Mouse (Mus musculus) urinary bladder, postnatal 14 days (tissue): ENCODE data around the gene Trip10.

Source experiments
- DNase-seq: peaks from one replicate; pipeline ENCODE4 v3.0.0; 2021; ENCODE audit warnings: low spot score

Trip10 gene

DNA sequence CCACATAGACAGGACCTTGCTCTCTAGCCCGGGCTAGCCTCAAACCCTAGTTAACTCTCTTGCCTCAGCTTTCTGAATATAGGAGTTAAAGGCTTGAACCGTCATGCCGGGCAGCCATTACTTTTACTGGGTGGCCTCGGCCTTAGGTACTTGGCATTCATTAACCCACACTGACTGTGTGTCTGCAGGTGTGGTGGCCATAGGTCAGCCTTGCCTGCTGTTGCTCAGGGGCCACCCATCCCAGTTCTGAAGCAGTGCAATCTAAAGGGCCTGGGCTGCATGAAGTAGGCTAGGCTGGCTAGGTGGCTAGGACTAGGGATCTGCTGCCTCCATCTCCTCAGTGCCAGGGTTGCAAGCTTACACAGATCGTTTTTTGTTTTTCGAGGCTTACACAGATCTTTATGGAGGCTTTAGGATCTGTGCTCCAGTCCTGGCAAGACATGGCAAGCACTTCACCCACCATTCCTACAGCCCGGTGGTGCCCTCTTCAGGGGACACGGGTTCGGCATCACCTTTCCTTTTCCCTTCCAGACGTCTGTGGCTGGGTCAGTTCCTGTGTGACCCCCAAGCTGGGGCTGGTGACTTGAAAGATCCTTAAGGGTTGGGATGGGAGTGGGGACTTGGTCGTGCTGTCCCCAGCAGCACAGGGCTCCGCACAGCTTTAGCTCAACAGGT lies 14.9 kb upstream of the Trip10 start:
- DNase-seq, result no peak

DNA sequence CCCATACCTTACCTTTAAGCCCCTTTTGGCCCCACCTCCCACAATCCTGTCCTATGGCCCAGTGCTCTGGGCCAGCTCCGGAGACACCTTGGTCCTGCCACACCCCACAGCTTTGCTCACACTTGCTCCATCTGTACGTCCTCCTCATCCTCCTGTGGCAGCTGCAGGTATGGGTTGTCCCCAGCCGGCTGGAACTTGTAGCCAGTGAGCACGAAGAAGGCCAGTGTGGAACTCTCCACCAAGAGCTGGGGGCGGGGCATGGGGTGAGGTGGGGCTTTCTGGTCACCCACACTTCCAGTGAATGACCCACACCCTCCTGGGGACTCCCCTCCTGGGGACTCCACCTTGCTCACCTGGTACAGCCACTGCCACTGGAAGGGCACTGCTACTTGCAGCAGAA lies 13.5 kb upstream of the Trip10 start:
- DNase-seq, result no peak

DNA sequence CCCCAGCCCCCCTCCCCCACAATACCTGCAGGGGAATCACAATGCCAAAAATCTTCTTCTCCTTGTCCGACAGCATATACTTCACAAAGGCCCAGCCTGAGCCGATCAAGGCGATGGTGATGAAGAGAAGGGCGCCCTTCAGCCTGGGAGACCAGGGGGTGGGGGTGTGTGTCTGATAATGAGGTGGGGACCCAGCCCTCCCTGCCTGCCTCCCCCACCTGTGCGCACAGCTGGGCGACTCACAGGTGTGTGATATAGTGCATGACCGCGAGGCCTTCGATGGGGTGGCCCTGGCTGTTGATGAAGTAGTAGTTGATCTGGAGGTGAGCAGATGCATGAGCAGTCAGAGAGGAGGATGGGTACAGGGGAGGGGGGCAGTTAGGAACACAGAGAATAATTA lies 12.1 kb upstream of the Trip10 start:
- no peak for DNase-seq

DNA sequence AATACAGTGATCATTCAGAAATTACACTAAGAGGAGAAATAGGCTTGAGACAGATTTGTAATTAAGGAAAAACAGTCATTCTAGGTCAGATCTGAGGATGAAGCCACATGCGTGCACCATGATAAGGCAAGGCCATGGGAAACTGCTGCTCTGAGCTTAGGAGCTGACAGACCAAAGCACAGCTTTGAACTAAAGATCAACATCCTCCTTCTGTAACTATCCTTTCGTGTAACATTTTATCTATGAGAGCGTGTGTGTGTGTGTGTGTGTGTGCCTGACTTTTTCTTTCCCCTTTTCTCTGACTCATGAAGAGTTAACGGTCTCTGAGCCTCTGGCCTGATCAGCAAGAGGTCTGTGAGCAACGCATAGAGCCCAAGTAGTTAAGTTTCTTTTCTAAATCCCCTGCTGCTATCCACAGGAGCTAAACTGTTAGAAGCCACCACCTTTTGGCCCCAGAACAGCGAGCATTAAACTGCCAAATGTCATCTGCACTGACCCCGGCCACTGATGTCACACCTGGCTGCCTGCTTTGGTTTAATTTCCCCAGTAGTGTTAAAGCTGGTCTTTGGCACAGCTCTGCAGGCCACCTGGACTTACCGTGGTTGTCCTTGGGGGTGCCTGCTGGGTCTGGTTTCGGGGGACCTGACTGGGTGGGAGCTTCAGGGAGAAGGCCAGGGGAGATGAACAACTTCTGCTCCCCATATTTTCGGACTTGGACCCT lies 5.4 kb upstream of the Trip10 start:
- no peak for DNase-seq

DNA sequence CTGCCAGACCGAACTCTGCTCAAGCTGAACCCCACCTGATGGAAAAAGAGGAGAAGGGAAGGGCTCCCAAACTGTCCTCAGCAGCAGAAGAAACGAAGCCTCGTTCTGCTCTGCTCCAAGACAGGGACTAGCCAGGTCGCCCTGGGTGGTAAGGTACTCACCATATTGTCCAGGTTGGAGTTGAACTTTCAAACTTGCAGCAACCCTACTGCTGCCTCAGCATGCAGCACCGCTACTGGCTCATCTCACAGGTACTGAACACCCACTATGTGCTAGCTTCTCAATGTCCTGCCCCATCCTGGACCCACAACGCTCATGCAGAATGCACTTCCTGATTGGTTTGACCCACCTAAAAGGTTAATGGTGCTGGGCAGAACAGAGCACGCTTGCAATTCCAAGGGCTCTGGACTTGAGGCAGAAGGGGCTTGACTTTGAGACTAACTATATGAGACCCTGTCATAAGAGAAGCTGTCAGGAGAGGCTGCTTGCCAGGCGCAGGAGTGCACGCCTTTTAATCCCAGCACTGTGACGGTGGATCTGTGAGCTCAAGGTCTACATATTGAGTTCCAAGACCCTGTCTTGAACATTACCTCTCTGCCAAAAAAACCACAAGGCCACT lies 3.8 kb upstream of the Trip10 start:
- no peak for DNase-seq

DNA sequence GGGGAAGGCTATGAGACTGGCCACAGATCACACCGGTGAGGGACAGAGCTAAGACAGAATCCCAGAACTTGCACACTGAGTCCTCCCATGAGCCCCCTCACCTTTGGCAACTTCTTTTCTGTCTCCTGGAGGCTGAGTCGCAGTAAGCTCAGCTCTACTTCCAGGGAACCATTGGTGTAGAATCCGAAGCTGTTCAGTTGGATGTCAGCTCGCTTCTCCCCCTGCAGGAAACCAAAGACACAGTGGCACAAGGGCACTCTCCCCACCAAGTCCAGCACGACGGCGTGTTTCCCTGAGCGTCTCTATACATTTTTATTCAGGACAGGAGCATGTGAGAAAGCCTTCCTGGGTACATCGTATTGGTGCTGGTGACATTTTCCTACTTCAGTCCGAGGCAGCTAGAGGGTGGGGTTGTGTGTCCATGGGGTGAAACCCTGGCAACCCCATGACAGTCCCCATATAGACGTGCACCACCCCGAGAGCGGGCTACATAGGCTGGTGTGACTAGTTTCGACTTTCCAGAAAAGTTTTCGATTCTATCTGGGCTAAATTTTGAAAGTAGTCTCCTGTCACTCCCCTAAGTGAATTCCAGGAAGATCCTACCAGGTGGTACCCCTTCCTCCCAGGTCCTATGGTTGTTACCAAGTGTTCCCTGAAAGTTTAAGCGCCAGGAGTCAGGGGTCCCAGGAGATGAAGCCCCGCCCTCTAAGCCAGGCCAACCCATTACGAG lies 2.4 kb upstream of the Trip10 start:
- DNase-seq, result no peak

DNA sequence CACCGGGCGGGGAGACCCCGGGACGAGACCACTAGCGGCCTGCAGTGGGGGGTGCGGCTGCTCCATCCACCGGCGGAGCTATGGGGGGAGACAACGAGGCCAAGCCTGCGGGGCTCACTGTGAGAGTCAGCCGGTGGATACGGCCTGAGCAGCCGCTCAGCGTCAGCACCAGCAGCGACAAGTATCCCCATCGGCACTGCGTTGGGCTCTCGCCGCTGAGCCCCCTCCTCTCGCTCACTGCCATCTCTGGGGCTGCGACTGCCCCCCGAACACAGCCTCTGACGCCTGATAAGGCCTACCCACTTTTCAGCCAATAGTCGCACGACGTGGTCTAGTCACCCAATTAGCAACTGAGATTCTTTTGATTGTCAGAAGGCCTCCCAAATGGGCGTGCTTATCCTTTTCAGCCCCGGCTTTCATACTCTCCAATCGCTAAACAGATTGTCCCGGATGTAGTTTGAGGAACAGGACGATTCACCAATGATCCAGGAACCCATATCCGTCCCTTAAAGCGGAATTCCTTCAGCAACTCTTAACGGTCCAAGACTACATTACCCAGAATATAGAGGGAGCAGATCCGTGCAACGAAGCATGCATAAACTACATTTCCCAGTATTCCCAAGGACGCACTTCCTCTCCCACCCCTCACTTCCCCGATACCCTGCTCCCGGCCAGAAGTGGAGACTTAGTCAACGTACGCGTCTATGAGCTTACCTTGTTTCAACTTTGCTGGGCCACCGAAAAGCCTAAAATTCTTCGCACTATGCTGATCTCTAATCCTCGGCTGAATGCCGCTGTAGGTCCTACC lies 1.7 kb upstream of the Trip10 start:
- DNase-seq, result peak; percentile 89

DNA sequence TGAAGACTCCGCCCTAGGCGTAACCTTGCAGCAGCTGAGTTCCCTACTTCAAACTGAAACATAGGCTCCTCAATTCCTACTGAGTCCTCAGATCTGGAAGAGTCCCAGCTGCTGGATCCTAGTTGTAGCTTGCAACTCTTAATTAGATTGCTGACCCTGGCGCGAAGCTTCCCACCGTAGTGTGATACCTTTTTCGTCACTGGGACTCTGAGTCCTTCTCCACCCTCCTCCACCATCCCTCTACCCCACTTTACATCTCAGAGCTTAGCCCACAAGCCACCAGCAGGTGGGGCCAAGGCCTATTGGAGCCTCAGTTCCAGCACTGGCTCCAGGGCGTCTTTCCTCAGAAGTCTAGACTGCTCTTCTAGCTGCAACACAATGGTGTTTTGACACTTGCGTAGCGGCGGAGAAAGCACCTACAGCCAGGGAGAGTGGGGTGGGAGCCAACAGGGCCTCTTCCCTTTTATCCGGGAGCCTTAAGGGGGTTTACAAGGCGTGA lies 1.0 kb upstream of the Trip10 start, which contains the start of gene Gpr108:
Gene Gpr108 (minus strand): TSS at position 246 of the 499 bp plus-strand sequence.
- peak; percentile 89 for DNase-seq

DNA sequence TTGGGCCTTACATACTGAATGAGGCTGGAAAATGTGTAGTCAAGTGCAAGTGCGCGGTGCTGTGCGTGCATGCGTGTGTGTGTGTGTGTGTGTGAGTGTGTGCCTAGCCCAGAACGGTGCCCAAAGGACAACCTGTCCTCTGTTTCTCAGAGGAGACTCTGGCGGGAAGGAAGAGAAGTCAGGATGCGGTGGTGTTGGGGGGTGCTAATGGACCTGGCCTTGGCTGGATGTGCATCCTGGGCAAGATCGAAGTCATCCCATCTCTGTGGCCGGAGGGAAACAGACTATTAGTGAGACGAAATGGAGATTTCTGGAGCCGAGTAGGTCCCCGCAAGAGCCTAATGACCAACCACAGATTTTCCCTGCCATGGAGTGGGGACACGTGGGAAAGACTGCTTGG lies 484 bp upstream of the Trip10 start:
- no peak for DNase-seq

DNA sequence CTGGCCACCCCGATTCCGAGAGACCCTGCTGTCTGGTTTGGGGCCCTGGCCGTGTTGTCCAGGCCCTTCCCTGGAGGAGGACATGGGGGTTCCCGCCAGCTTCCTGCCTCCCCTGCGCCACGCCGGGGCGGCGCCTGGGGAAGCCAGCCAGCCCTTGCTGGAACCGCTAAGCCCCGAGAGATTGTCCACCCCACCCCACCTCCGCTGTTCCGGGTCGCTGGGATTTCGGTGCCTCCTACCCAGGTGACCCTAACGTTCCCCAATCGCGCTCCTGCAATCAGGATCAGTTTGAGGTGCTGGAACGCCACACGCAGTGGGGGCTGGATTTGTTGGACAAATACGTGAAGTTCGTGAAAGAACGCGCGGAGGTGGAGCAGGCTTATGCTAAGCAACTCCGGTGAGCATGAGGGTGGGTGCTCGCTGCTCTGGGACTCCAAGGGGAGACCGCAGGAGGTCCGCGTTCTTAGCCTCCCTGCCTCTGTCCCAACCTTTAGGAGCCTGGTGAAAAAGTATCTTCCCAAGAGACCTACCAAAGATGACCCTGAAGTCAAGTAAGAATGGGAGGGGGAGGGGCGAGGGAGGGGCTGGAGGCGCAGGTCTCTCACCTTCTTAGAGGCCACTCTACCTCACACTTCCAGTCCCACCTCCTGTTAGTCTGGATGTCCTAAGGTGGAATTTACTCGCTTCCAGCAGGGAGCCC lies 1.4 kb downstream of the Trip10 start:
- DNase-seq, result peak; percentile 69

DNA sequence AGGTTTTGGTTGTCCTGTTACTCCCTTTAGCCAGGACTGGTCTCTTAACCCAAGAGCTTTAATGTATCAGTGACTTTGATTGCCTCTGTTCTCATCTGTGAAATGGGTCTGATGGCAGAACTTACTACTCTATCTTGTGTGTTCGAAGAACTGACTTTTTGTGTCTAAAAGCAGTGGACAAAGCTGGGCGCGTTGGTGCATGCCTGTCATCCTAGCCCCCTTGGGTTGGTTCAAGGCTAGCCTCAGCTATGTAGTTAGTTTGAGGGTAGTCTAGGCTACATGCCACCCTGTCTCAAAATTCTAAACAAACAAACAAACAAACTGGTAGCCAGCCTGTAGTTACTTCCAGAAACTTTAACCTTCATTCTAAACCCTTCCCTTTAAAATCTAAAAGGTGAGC lies 2.2 kb downstream of the Trip10 start:
- no peak for DNase-seq

DNA sequence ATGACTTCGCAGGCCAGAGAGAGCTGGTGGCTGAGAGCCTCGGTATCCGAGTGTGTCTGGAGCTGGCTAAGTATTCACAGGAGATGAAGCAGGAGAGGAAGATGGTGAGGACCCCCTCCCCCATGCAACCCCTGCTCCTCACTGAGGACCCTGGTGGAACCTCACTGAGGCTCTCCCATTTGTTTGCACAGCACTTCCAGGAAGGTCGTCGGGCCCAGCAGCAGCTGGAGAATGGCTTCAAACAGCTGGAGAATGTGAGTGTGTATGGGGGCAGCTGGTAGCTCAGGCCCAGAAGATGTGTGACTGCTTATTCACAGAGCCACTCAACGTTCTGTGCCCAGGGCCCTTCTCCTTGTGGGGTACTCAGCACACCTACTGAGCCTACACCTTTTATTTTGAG lies 4.1 kb downstream of the Trip10 start:
- DNase-seq, result no peak

DNA sequence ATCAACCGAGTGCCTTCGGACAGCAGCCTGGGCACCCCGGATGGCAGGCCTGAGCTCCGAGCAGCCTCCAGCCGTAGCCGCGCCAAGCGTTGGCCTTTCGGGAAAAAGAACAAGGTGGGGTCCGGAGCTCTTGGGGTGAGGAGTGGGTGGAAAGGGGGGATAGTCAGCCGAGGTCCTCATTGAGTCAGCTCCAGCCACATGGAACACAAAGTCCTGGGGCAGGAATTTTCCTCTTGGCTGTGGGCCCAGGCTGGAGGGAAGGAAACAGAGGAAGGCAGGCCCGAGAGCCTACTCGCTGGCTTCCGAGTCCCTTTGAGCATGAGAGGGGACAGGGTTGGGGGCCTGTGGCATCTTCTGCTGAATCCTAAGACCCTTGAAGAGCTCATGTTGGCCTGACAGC lies 6.1 kb downstream of the Trip10 start:
- peak; percentile 54 for DNase-seq

DNA sequence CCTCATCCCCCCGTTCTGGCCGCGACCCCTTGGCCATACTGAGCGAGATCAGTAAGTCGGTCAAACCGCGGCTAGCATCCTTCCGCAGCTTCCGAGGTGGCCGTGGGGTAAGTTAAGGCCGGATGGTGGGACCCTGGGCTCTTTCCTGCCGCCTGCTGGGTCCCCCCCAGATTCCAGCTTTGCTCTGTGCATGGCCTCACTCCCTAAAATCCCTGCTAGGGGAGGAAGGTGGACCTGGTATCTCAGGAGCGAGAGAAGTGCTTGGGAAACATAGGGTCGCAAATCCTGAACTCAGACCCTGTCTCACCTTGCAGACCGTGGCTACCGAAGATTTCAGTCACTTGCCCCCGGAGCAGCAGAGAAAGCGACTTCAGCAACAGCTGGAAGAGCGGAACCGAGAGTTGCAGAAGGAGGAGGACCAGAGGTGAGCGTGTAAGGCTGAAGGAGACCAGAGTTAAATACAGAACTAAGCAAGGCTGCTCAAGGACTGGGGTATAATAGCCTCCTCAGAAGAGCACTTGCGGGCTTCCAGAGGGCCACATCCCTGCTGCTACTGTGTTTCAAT lies 7.7 kb downstream of the Trip10 start:
- no peak for DNase-seq

DNA sequence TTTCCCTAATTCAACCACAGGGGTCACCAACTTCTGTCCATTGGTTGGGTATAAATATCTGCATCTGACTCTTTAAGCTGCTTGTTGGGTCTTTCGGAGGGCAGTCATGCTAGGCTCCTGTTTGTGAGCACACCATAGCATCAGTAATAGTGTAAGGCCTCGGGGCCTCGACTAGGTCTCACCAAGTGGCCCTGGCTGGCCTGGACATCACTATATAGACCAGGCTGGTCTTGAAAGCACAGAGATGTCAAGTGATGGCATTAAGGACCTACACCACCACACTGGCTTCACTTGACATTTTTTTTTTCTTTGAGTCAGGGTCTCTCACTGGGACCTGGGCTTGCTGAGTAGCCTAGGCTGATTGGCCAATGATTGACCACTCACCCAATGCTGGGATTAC lies 8.9 kb downstream of the Trip10 start:
- DNase-seq, result no peak

DNA sequence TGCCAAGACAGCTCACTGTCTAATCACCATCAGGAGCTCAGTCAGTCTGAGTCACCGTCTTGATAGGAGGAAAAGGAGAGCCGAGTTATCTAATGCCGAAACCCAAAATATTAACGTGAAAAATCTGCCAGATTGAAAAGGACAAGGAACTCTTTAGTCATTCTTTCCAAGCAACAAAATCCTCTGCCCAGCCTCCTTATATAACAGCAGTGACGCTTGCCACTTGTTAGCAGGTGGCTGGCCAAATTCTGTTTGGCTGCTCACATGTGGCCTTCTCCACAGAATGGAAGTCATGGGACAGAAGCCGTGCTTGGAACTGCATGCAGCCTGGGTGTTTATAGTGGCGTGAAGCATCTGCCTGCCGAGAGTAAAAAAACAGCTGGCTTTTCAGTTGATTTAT lies 10.5 kb downstream of the Trip10 start:
- DNase-seq, result no peak

DNA sequence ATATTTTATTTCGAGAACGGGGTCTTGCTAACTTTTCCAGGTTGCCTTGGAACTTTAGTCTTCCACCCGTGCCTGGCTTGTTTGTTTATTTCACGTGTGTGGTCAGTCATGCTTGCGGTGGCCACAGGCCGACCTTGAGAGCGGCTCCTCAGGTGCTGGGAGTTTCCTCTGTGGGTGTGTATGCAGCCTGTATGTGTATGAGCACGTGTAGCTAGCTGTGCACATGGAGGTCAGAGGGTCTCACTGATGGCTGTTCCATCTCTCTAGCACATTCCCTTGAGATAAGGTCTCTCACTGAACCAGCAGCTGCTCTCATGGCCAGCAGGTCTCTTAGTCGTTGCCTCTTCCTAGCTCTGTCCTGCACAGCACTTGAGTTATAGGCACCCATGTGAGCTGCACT lies 11.1 kb downstream of the Trip10 start:
- DNase-seq, result no peak

DNA sequence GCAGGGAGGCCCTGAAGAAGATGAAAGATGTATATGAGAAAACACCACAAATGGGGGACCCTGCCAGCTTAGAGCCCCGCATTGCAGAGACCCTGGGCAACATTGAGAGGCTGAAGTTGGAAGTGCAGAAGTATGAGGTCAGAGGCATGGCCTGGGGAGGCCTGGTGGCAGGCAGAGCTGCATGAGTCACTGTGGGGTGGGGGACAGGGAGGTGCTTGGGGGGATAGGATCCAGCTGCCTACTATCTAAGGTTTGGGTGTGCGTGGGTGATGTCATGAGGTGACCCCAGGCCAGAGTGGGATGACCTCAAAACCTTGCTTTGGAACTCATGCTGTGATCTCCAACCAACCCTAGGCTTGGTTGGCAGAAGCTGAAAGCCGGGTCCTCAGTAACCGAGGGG lies 12.0 kb downstream of the Trip10 start:
- DNase-seq, result no peak

DNA sequence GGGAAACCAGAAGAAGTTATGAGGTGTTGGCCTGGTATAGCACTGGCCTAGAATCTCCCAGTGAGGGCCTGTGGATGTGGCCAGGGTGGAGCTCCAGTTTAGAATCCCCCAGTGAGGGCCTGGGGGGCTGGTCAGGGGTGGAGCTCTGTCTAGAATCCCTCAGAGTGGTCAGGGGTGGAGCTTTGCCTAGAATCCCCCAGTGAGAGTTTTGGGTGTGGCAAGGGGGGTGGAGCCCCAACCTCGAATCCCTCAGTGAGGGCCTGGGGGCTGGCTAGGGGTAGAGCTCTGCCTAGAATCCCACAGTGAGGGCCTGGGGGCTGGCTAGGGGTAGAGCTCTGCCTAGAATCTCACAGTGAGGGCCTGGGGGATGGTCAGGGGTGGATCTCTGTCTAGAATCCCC lies 12.5 kb downstream of the Trip10 start:
- no peak for DNase-seq

DNA sequence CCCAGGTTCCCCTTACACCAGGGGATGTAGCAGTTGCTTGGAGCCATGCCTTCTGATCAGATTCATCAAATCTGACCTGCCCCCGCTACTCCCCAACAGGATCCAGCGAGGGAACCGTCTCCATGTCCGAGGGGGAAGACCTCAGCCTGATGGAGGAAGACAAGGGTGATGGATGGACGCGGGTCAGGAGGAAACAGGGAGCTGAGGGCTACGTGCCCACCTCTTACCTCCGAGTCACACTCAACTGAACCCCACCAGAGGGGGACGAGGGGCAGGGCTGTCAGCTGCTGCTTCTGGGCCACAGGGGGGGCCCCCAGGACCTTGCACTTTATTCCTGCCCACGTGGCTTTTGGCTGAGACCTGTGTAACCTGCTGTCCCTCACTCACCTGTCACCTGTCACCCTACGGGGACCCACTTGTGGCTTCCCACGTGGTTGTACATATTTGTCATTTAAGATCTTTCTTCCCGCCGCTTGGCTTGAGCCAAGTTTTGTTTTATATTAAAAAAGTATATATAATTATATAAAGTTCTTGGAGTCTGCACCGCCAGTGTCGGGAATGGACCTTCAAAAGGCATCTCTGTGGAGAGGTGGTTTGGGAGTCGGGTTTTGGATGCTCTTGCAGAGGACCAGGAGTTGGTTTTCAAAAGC lies 13.8 kb downstream of the Trip10 start:
- no peak for DNase-seq
